Mouse (Mus musculus) forebrain, embryonic 16.5 days (tissue): ENCODE results near the gene Pik3cb. TPM values are rescaled to one million over a fixed set of nuclear protein-coding genes. Genes with fewer than 3 reads are reported as not detected.

ENCODE experiments used
- ATAC-seq: fragments of 200-750 bp; cut with Nextera tagmentation; 2 replicates; pipeline ENCODE4 v1.8.0; 2017; ENCODE audit warnings: mild to moderate bottlenecking, moderate library complexity
- H3K27ac ChIP-seq: fragments of 300-500 bp; sonication (generic); 2 replicates; pipeline ENCODE4 v1.5.1; 2014; ENCODE audit warnings: low read length, control low read depth
- H3K27me3 ChIP-seq: fragments of 300-500 bp; sonication (generic); replicated peaks from 2 replicates; pipeline ENCODE4 v1.6.1; 2014; ENCODE audit warnings: low read length; ENCODE audit not compliant: control insufficient read depth, insufficient read depth
- H3K36me3 ChIP-seq: fragments of 300-500 bp; sonication (generic); 2 replicates; pipeline ENCODE4 v1.6.1; 2014; ENCODE audit not compliant: control insufficient read depth, insufficient read depth
- H3K4me1 ChIP-seq: fragments of 300-500 bp; sonication (generic); replicated peaks from 2 replicates; pipeline ENCODE4 v1.6.1; 2014; ENCODE audit warnings: low read length; ENCODE audit not compliant: control insufficient read depth, insufficient read depth
- H3K4me2 ChIP-seq: fragments of 300-500 bp; sonication (generic); 2 replicates; pipeline ENCODE4 v1.6.1; 2014; ENCODE audit warnings: mild to moderate bottlenecking, low read length, control low read depth
- H3K4me3 ChIP-seq: fragments of 300-500 bp; sonication (generic); replicated peaks from 2 replicates; pipeline ENCODE4 v1.5.1; 2014; ENCODE audit warnings: mild to moderate bottlenecking, low read length, control low read depth
- H3K9ac ChIP-seq: fragments of 300-500 bp; sonication (generic); replicated peaks from 2 replicates; pipeline ENCODE4 v1.6.1; 2014; ENCODE audit warnings: low read depth, low read length, control low read depth
- H3K9me3 ChIP-seq: fragments of 300-500 bp; sonication (generic); 2 replicates; pipeline ENCODE4 v1.6.1; 2016; ENCODE audit warnings: low read length; ENCODE audit not compliant: control insufficient read depth
- WGBS: fragments of 180-500 bp; shearing (Covaris S2); extraction: QIAGEN DNeasy Blood & Tissue Kit; methylation state at CpG from one replicate; pipeline ENCODE4 v1.1.7; 2014; 5-methylcytosine and 5-hydroxymethylcytosine counted together
- polyA plus RNA-seq: library from polyadenylated mRNA; unstranded; fragments of >200 nt; fragmentation: Nextera tagmentation; extraction: Ambion mirVana; gene quantifications from 2 replicates; pipeline ENCODE4 v1.2.1, GENCODE M21; 2015

Pik3cb gene
- polyA plus RNA-seq, 1 experiment from 2014 or later, result 3.2 TPM

DNA sequence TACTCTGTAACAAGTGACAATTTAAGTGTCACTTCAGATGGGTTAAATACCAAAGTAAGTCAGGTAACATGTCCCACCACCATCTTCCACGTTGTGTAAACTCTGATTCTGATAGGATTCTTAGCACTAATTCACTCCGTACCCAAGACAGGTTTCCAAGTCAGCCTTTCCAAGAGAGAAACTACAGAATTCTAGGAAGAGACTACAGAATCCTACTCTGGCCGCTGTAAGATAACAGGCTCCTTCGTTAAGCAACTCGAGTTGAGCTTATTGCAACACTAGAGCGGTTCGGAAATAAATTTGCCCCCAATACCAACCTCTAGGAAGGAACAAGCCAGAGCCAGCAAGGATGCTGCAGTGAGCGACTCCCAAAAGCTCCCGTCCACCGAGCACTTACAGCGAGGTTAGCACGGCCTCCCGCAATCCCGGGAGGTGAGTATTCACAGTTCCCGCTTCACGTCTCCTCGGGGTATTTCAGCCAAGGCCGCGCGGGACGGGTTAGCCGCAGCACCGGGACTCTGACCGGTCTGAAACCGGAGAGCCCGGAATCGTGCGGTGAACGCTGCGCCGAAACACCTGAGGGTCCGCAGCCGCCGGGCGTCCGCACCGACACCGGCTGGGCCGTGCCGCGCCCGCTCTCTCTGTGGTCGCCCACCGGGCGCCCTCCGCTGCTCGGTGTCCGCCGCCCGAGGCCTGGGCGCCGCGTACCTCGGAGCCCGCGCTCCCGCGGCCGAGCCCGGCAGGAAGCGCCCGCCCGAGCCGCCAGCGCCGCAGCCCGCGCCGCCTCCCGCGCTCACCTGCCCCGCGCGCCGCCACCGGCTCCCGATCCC, 1.0 kb downstream of the Pik3cb start:
- Histone ChIP-seq H3K4me1 (peaks cover 14% of the 10 kb centered on the region), H3K4me3 (peak overlapping the region; percentile 84), H3K9me3 (no peaks in the 10 kb centered on the region), H3K9ac (peak overlapping the region; percentile 93), H3K36me3 (no peaks in the 10 kb centered on the region), H3K27ac (peak overlapping the region; percentile 94), H3K27me3 (no peaks in the 10 kb centered on the region), H3K4me2 (peak overlapping the region; percentile 60)
- WGBS, result 1% methylated on average over 74 of the region's 77 CpGs
- ATAC-seq, result peak; percentile 79

DNA sequence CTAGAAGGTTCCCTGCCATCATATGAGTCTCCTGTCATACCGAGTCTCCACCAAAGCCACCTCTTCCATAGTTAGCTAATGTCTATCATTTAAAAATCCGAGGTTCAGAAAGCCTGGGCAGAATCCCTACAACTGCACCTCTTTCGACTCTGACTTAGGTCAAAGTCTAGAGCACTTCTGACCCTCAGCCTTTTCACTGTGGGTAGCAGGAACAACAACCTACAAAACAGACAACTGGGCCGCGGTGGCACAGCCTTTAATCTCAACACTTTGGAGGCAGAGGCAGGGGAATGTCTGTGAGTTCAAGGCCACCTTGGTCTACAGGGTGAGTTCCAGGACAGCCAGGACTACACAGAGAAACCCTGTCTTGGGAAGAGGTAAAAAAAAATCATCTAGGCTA, 3.1 kb downstream of the Pik3cb start:
- Histone ChIP-seq H3K4me3 (no peak overlapping the region), H3K36me3 (no peaks in the 10 kb centered on the region), H3K27ac (no peak overlapping the region), H3K4me2 (no peak overlapping the region), H3K27me3 (no peaks in the 10 kb centered on the region), H3K4me1 (peaks cover 14% of the 10 kb centered on the region), H3K9me3 (no peaks in the 10 kb centered on the region), H3K9ac (no peak overlapping the region)
- ATAC-seq, result no peak
- WGBS, result 88% methylated on average over 5 of the region's 5 CpGs

DNA sequence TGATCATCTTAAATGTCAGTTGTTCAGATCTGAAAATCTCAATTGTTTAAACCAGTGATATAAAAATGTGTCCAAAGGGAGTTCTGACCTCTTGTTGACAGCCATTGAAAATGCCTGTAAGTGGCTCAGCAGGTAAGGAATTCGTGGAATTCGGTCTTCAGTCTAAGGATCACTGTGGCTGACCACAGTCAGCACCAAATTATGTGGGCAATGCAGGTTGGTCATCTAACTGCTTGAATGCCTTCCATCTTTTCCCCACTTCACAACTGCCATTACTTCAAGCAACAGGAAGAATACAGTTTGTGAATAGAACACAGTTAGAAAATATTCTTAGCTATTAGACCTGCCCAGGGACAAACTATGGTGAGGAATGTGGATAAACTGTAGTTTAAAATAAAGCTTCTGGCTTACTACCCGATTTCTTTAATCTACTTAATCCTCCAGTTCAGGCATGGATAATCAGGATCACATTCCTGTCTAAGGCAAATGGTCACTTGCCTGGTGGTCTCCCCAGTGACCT, 8.4 kb downstream of the Pik3cb start:
- no peak overlapping the region for H3K4me3 ChIP-seq
- H3K27me3 ChIP-seq, result no peaks in the 10 kb centered on the region
- no peak for ATAC-seq
- WGBS, result 21% methylated on average over 3 of the region's 3 CpGs
- H3K4me1 ChIP-seq, result no peaks in the 10 kb centered on the region; the same call in 1 of the 2 replicates
- H3K4me2 ChIP-seq, result no peak overlapping the region
- no peak overlapping the region for H3K9ac ChIP-seq
- H3K9me3 ChIP-seq, result no peaks in the 10 kb centered on the region
- no peaks in the 10 kb centered on the region for H3K36me3 ChIP-seq
- no peak overlapping the region for H3K27ac ChIP-seq

DNA sequence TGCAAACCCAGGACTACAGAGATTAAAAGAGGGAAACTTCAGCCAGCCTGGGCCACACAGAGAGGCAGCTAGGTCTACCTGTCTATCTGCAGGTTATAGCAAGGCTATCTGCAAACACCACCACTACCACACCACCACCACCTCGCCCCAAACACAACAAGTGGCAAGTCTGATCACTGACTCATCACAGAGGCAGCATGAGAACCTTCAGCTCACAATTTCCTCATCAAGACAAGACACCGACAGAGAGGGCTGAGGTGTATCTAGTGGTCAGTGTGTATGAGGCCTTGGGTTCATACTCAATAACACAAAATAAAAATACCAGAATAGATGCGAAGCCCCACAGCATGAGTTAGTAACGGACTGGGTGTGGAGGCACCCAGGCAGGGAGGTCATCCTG, 9.3 kb downstream of the Pik3cb start:
- ATAC-seq, result no peak
- Histone ChIP-seq H3K4me3 (no peak overlapping the region), H3K9me3 (no peaks in the 10 kb centered on the region), H3K36me3 (no peaks in the 10 kb centered on the region), H3K27me3 (no peaks in the 10 kb centered on the region), H3K27ac (no peak overlapping the region), H3K4me2 (no peak overlapping the region), H3K9ac (no peak overlapping the region), H3K4me1 (no peaks in the 10 kb centered on the region)
- 88% methylated on average over 4 of the region's 4 CpGs for WGBS

DNA sequence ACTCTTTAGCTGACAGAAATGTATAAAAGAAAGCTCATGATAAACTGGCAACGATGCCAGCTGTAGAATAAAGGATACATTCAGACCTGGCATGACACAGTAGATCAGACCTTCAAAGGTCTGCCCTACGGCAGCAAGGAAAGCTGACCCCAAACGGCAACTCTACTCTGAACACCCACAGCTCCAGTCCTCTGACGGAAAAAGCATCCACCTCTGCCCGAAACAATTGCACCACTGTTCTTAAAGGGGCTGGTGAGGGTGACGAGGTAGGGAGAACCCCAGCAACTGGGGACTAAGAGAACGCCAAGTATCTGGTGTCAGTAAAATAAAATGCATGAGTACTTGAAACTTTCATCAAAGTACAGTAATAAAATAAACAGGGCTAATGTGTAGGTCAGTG, 12.8 kb downstream of the Pik3cb start:
- Histone ChIP-seq H3K27me3 (no peaks in the 10 kb centered on the region), H3K9me3 (no peaks in the 10 kb centered on the region), H3K27ac (no peak overlapping the region), H3K9ac (no peak overlapping the region), H3K4me2 (no peak overlapping the region), H3K4me1 (no peaks in the 10 kb centered on the region), H3K36me3 (no peaks in the 10 kb centered on the region), H3K4me3 (no peak overlapping the region)
- WGBS, result 72% methylated on average over 7 of the region's 7 CpGs
- no peak for ATAC-seq

DNA sequence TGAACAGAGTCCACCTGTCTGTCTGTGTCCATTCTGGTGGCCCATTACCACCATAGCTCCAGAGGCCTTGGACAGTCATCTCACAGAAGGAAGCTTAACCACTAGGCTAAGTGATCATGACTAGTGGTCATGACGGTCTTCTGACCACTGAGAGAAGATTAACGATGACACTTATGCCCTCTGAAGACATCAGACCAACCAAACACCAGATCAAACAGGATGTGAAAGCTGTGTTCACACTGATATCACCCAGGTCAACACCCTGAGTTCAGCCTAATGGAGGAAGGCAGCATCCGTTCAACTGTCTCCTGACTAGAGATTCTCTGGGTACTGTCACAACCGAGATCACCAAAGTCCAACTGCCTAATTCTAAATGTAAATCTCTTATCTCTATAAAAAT, 17.7 kb downstream of the Pik3cb start:
- H3K9ac ChIP-seq, result no peak overlapping the region
- WGBS, result 95% methylated on average over 4 of the region's 4 CpGs
- H3K27me3 ChIP-seq, result no peaks in the 10 kb centered on the region

DNA sequence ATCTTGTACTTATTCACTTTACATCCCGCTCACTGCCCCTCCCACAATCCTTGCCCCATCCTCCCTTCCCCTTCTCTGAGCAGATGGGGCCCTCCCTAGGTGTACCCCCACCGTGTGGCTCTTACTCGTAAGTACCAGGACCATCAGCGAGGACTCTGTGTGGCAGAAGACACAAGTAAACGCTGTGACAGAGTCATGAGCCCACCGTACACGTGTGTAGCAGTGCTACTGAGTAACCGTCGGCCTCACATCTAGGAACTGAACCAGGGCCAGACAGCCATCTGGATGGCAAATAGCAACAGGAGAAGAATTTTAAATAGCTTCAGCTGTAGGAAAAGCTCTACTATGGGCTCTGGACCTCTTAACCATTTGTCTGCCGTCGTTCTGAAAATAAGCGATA, 28.0 kb downstream of the Pik3cb start:
- Histone ChIP-seq H3K4me1 (peaks cover 21% of the 10 kb centered on the region), H3K9ac (no peak overlapping the region), H3K9me3 (no peaks in the 10 kb centered on the region), H3K4me2 (peak overlapping the region; percentile 14; the same call in 1 of the 2 replicates), H3K36me3 (no peaks in the 10 kb centered on the region), H3K27ac (no peak overlapping the region), H3K4me3 (no peak overlapping the region), H3K27me3 (no peaks in the 10 kb centered on the region)
- ATAC-seq, result peak; percentile 85
- WGBS, result 30% methylated on average over 12 of the region's 12 CpGs

More for the DNA sequence above, 17.7 kb downstream of the Pik3cb start:
- no peaks in the 10 kb centered on the region for H3K9me3 ChIP-seq
- no peaks in the 10 kb centered on the region for H3K36me3 ChIP-seq
- H3K27ac ChIP-seq, result no peak overlapping the region
- no peak overlapping the region for H3K4me3 ChIP-seq
- H3K4me2 ChIP-seq, result no peak overlapping the region
- no peaks in the 10 kb centered on the region for H3K4me1 ChIP-seq
- no peak for ATAC-seq

DNA sequence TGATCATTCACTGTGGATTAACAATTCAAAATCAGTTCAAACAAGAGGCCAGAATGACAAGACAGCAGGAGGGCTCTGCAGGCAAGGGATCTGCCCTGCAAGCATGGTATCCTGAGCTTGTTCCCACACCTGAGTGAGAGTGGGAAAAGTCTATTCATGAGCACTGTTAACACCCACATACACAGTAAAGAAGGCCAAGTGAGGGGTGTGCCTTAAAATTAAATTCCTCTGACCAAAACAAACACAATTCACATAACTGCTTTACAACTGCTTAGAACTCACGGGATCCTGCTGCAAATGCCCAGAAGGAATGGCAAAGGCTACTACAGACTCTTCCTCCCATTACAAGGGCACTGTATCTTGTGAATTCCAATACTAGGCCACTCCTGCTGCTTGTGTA, 29.3 kb downstream of the Pik3cb start:
- H3K9ac ChIP-seq, result no peak overlapping the region
- H3K4me2 ChIP-seq, result no peak overlapping the region
- H3K9me3 ChIP-seq, result no peaks in the 10 kb centered on the region
- peaks cover 18% of the 10 kb centered on the region for H3K4me1 ChIP-seq
- 41% methylated on average over 1 of the region's 1 CpGs for WGBS
- no peaks in the 10 kb centered on the region for H3K36me3 ChIP-seq
- no peaks in the 10 kb centered on the region for H3K27me3 ChIP-seq
- H3K27ac ChIP-seq, result no peak overlapping the region
- no peak for ATAC-seq
- H3K4me3 ChIP-seq, result no peak overlapping the region

DNA sequence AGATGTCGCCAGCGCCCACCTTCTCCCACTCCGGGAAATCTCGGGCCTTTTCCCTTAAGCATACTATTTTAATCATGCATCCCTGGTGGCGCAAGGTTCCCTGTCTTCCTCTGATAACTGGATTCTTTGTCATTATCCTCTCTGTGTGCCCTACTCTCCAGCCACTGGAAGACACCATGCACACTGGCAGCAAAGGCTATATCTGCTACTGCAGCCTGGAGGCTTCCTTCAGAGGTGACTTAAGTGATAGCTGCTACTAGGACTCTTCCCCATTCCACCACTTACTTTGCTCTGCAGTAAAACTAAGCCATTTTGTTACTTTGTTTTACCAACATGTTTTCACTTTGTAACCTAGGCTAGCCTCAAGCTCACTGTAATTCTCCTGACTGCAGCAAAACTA, 30.2 kb downstream of the Pik3cb start:
- Histone ChIP-seq H3K36me3 (no peaks in the 10 kb centered on the region), H3K27me3 (no peaks in the 10 kb centered on the region), H3K4me3 (no peak overlapping the region), H3K4me1 (peaks cover 16% of the 10 kb centered on the region), H3K4me2 (no peak overlapping the region), H3K27ac (no peak overlapping the region), H3K9ac (no peak overlapping the region), H3K9me3 (no peaks in the 10 kb centered on the region)
- WGBS, result 54% methylated on average over 5 of the region's 5 CpGs
- ATAC-seq, result no peak
